Mouse (Mus musculus): ENCODE measurements around the gene Rimbp2. TPM values are rescaled to one million over a fixed set of nuclear protein-coding genes. Genes with fewer than 3 reads are reported as not detected.

Rimbp2 gene
- polyA plus RNA-seq, 1 experiment from 2014 or later = 6.8 TPM

DNA sequence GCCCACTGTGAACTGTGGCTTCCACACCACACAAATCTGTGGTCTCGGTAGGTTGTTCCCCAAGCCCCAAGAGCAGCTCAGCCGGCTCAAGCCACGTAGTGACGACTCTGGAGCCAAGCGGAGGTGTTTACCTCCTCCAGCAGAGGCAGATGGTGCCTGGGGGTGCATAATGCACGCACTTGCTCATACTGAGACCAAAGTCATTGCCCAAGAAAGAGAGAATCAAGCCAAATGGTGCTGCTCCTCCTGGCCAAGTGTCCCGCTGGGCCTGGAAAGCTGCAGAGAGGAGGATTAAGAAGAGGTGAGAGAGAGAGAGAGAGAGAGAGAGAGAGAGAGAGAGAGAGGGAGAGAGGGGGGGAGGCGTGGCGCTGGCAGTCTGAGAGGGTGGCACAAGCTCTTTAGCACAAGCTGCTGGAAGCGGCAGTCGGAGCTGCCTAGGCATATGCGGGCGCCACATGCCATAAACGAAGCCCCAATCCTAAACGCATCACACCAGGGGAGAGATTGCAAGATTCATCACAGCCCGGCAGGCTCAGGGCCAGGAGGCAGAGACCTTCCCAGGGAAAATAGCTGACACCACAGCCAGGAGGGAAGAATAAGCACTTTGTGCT, 75.8 kb downstream of the Rimbp2 start:
- Histone ChIP-seq H3K9me3 (no peaks in the 10 kb centered on the region), H3K4me1 (peaks cover 12% of the 10 kb centered on the region), H3K9ac (no peak overlapping the region), H3K4me3 (no peak overlapping the region), H3K36me3 (replicated peaks) (no peaks in the 10 kb centered on the region), H3K27ac (peak overlapping the region; percentile 48), H3K27me3 (replicated peaks) (no peaks in the 10 kb centered on the region), H3K4me2 (no peak overlapping the region)
- WGBS = 17% methylated on average over 15 of the region's 16 CpGs
- ATAC-seq (replicated peaks) = peak; percentile 65

- 64% methylated on average over 3 of the region's 3 CpGs for WGBS
- Histone ChIP-seq H3K4me3 (no peak overlapping the region), H3K27ac (no peak overlapping the region), H3K4me1 (0 out of 2 replicates have a peak, but pooled peaks cover 3% of the 10 kb centered on the region), H3K9ac (no peak overlapping the region), H3K4me2 (no peak overlapping the region), H3K27me3 (replicated peaks) (no peaks in the 10 kb centered on the region), H3K9me3 (no peaks in the 10 kb centered on the region), H3K36me3 (replicated peaks) (no peaks in the 10 kb centered on the region)
- no peak for ATAC-seq (replicated peaks)
Observed at GRCm38 (mm10) chr5:128871706-128872105, 81.6 kb downstream of the Rimbp2 start.

DNA sequence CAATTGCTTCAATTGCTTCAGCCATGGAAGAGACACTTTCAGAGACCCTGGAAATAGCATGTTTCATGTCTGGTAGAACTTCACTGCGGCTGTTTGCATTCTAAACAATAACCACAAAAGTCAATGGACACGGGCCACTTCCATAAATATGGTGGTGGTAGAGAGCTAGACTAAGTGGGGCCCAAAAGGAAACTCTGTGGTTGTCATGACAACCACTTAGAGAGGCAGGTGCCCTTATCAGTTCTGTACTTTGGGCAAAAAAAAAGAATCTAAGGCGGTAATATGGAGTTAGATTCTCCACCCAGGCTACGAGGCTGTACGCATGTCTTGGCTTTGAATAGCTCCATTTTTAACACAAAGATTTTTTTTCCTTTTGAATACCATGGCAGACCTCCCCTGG, 86.5 kb downstream of the Rimbp2 start:
- H3K9me3 ChIP-seq = no peaks in the 10 kb centered on the region
- H3K4me3 ChIP-seq = no peak overlapping the region
- no peak overlapping the region for H3K27ac ChIP-seq
- no peak for ATAC-seq (replicated peaks)
- WGBS = 74% methylated on average over 5 of the region's 5 CpGs
- H3K9ac ChIP-seq = no peak overlapping the region
- H3K4me1 ChIP-seq = peaks cover 15% of the 10 kb centered on the region
- no peak overlapping the region for H3K4me2 ChIP-seq
- H3K36me3 ChIP-seq (replicated peaks) = no peaks in the 10 kb centered on the region
- H3K27me3 ChIP-seq (replicated peaks) = no peaks in the 10 kb centered on the region

DNA sequence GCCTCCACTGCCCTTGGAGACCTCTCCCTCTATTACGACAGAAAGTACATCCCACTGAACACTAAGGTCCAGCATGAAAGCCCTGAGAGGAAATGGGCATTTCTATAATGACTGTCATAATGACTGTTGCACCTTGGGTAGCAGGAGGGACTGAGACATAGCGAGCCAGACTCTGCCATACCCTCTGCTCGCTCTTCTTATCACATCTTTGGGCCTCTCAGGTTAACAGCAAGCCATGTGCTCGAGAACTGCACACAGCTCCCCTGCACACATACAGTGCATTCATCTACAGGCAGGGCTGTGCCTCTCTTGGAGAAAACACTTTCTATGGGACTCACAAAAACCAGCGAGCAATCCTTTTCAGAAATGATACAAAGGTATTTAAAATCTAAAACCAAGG, 87.0 kb downstream of the Rimbp2 start:
- ATAC-seq (replicated peaks) = no peak
- Histone ChIP-seq H3K4me1 (peaks cover 15% of the 10 kb centered on the region), H3K9ac (no peak overlapping the region), H3K4me2 (no peak overlapping the region), H3K27me3 (replicated peaks) (no peaks in the 10 kb centered on the region), H3K36me3 (replicated peaks) (no peaks in the 10 kb centered on the region), H3K27ac (no peak overlapping the region), H3K9me3 (no peaks in the 10 kb centered on the region), H3K4me3 (no peak overlapping the region)
- WGBS = 79% methylated on average over 5 of the region's 5 CpGs

- Histone ChIP-seq H3K27ac (no peak overlapping the region), H3K4me1 (peaks cover 18% of the 10 kb centered on the region), H3K27me3 (replicated peaks) (no peaks in the 10 kb centered on the region), H3K9ac (no peak overlapping the region), H3K9me3 (no peaks in the 10 kb centered on the region), H3K4me2 (no peak overlapping the region), H3K36me3 (replicated peaks) (no peaks in the 10 kb centered on the region), H3K4me3 (no peak overlapping the region)
- WGBS = 44% methylated on average over 6 of the region's 6 CpGs
- ATAC-seq (replicated peaks) = no peak
Observed at GRCm38 (mm10) chr5:128863497-128863896, 89.8 kb downstream of the Rimbp2 start.

DNA sequence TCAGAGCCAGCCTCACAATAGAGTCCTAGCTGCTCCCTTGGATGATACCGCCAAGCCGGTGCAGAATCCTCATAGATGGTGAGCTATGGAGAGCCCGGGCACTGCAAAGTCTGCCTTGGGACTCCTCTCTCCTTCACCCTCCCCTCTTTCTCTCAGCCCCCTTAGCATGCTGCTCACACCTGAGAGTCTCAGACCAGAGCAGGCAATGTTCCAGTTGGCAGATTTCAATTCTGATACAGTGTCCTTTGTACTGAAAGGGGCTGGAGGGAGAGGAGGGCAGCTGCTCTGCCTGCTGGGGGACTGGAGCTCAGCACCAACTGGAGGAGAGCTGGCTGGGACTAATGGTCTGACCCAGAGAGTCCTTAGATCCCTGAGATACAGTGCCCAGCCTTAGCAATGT, 92.4 kb downstream of the Rimbp2 start:
- 93% methylated on average over 3 of the region's 3 CpGs for WGBS
- Histone ChIP-seq H3K4me1 (peaks cover 15% of the 10 kb centered on the region), H3K27me3 (replicated peaks) (no peaks in the 10 kb centered on the region), H3K9ac (no peak overlapping the region), H3K36me3 (replicated peaks) (no peaks in the 10 kb centered on the region), H3K4me3 (no peak overlapping the region), H3K9me3 (no peaks in the 10 kb centered on the region), H3K27ac (no peak overlapping the region), H3K4me2 (no peak overlapping the region)
- ATAC-seq (replicated peaks) = no peak

DNA sequence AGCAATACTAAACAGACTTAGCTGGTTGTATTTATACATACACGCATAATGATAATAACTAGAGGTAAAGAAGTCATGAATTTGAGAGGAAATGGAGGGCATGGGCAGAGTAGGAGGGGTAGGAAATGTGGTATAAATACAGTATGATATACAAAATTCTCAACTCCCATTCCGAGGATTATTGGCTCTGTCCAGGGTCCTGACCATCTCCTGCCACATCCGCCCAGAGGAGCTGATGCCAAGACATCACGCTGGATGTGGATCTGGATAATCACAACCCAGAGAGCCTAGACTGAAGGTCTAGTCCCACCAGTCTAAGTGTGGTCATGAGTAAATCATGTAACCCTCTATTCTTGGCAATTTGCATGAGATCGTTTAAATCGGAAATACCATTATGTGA, 100.5 kb downstream of the Rimbp2 start:
- 58% methylated on average over 6 of the region's 6 CpGs for WGBS
- no peak for ATAC-seq (replicated peaks)
- H3K27me3 ChIP-seq (replicated peaks) = no peaks in the 10 kb centered on the region
- H3K9me3 ChIP-seq = no peaks in the 10 kb centered on the region
- no peak overlapping the region for H3K4me3 ChIP-seq
- H3K4me2 ChIP-seq = no peak overlapping the region
- H3K4me1 ChIP-seq = no peaks in the 10 kb centered on the region
- no peaks in the 10 kb centered on the region for H3K36me3 ChIP-seq (replicated peaks)
- no peak overlapping the region for H3K9ac ChIP-seq
- no peak overlapping the region for H3K27ac ChIP-seq

DNA sequence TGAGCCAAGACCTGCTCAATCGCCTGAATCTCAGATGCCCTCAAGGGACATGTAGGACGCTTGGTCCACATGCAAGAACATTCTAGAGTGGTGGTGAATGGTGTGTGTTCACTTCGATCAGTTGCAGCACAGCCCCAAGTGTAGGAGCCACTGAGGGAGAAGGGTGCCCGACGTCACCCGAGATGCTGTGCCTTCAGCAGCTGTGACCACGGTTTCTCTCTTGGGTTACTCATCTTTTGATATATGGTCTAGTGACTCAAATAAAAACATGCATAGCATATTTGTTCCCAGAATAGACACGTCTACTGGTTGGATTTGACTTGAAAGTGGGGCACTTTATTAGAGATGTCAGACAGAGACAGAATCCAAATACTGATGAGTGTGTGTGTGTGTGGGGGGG, 105.5 kb downstream of the Rimbp2 start:
- no peak overlapping the region for H3K4me3 ChIP-seq
- 72% methylated on average over 8 of the region's 8 CpGs for WGBS
- no peak overlapping the region for H3K4me2 ChIP-seq
- no peak overlapping the region for H3K9ac ChIP-seq
- no peaks in the 10 kb centered on the region for H3K9me3 ChIP-seq
- H3K36me3 ChIP-seq (replicated peaks) = no peaks in the 10 kb centered on the region
- no peak overlapping the region for H3K27ac ChIP-seq
- no peak for ATAC-seq (replicated peaks)
- no peaks in the 10 kb centered on the region for H3K27me3 ChIP-seq (replicated peaks)
- H3K4me1 ChIP-seq = peaks cover 1% of the 10 kb centered on the region; the same call in 1 of the 2 replicates

GRCm38 (mm10) chr5:128846433-128847040, 106.7 kb downstream of the Rimbp2 start:
- no peaks in the 10 kb centered on the region for H3K27me3 ChIP-seq (replicated peaks)
- no peak for ATAC-seq (replicated peaks)
- peaks cover 7% of the 10 kb centered on the region; the same call in 1 of the 2 replicates for H3K4me1 ChIP-seq
- no peak overlapping the region for H3K27ac ChIP-seq
- H3K36me3 ChIP-seq (replicated peaks) = no peaks in the 10 kb centered on the region
- no peaks in the 10 kb centered on the region for H3K9me3 ChIP-seq
- WGBS = 85% methylated on average over 12 of the region's 12 CpGs
- no peak overlapping the region for H3K9ac ChIP-seq
- no peak overlapping the region for H3K4me2 ChIP-seq
- no peak overlapping the region for H3K4me3 ChIP-seq

GRCm38 (mm10) chr5:128845033-128845432, 108.3 kb downstream of the Rimbp2 start:
- H3K27ac ChIP-seq = no peak overlapping the region
- H3K36me3 ChIP-seq (replicated peaks) = no peaks in the 10 kb centered on the region
- H3K4me3 ChIP-seq = no peak overlapping the region
- 82% methylated on average over 11 of the region's 11 CpGs for WGBS
- no peaks in the 10 kb centered on the region for H3K9me3 ChIP-seq
- peaks cover 7% of the 10 kb centered on the region; the same call in 1 of the 2 replicates for H3K4me1 ChIP-seq
- H3K4me2 ChIP-seq = no peak overlapping the region
- H3K9ac ChIP-seq = no peak overlapping the region
- no peaks in the 10 kb centered on the region for H3K27me3 ChIP-seq (replicated peaks)
- ATAC-seq (replicated peaks) = no peak

- no peak overlapping the region for H3K4me2 ChIP-seq
- no peaks in the 10 kb centered on the region for H3K9me3 ChIP-seq
- no peak overlapping the region for H3K9ac ChIP-seq
- H3K36me3 ChIP-seq (replicated peaks) = no peaks in the 10 kb centered on the region
- H3K4me1 ChIP-seq = peaks cover 7% of the 10 kb centered on the region; the same call in 1 of the 2 replicates
- no peak for ATAC-seq (replicated peaks)
- no peaks in the 10 kb centered on the region for H3K27me3 ChIP-seq (replicated peaks)
- no peak overlapping the region for H3K27ac ChIP-seq
- WGBS = 55% methylated on average over 2 of the region's 2 CpGs
- no peak overlapping the region for H3K4me3 ChIP-seq
Observed at GRCm38 (mm10) chr5:128843982-128844381, 109.3 kb downstream of the Rimbp2 start.

DNA sequence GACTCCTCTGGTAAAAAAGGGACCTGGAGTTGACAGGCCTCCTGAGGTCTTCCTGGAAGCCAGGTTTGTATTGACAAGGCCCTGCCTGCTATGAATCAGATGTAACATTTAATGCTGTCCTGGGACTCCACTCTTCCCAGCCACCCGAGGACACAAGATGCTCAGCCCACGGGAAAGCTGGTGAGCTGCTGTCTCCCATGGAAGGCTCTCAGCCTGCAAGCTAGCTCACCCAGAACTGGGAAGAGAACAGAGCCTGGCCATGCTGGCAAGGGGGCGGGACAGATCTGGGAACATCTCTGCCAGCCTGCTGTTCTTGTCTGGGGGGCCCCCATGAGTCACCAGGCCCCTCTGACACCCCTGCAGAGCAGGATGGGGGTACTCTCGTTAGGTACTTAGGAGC, 111.7 kb downstream of the Rimbp2 start:
- WGBS = 70% methylated on average over 4 of the region's 4 CpGs
- Histone ChIP-seq H3K4me2 (no peak overlapping the region), H3K27me3 (replicated peaks) (no peaks in the 10 kb centered on the region), H3K4me3 (no peak overlapping the region), H3K27ac (no peak overlapping the region), H3K9ac (no peak overlapping the region), H3K9me3 (no peaks in the 10 kb centered on the region), H3K36me3 (replicated peaks) (no peaks in the 10 kb centered on the region), H3K4me1 (peaks cover 7% of the 10 kb centered on the region; the same call in 1 of the 2 replicates)
- ATAC-seq (replicated peaks) = no peak

DNA sequence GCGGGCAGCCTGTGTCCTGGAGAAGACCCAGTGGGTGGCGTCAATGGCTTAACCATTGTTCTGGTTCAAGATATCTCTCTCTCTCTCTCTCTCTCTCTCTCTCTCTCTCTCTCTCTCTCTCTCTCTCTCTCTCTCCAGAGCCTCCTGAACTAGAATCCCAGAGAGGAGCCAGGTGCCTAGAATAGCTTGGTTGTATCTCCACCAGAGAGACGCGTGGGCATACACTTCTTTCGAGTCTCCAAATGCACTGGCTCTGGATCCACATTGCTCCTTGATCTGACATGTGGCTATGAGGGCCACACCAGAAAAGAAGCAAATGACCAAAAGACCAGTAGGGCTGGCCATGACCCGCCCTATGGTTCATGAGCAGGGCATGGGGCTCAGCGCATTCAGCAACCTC, 116.2 kb downstream of the Rimbp2 start:
- WGBS = 91% methylated on average over 7 of the region's 7 CpGs
- no peaks in the 10 kb centered on the region for H3K27me3 ChIP-seq (replicated peaks)
- no peak for ATAC-seq (replicated peaks)

More for the DNA sequence above, 116.2 kb downstream of the Rimbp2 start:
- Histone ChIP-seq H3K9me3 (no peaks in the 10 kb centered on the region), H3K9ac (no peak overlapping the region), H3K27ac (no peak overlapping the region), H3K4me3 (no peak overlapping the region), H3K36me3 (replicated peaks) (no peaks in the 10 kb centered on the region), H3K4me2 (no peak overlapping the region), H3K4me1 (no peaks in the 10 kb centered on the region)

All from midbrain, embryonic 15.5 days (tissue).